Mouse (Mus musculus): ENCODE measurements around the gene Gucy2c.
A peak's percentile ranks its signal among the peaks of the same experiment; 100 is the strongest.

Gucy2c gene

GRCm38 (mm10) chr6:136781377-136781986, at the start of gene Gucy2c:
Gene Gucy2c, minus strand, starts transcription at chr6:136781765.
- no peak for DNase-seq

GRCm38 (mm10) chr6:136828681-136829080, 47.1 kb upstream of the Gucy2c start:
- no peak for DNase-seq

GRCm38 (mm10) chr6:136827881-136828561, 46.5 kb upstream of the Gucy2c start, which contains the start of gene Wbp11:
Gene Wbp11, minus strand, starts transcription at chr6:136828233.
- peak; percentile 98 for DNase-seq

- no peak for DNase-seq
These were observed 45.9 kb upstream of the Gucy2c start, which contains the start of gene BC049715 for GRCm38 (mm10) chr6:136827516-136827880. Gene BC049715, plus strand, starts transcription at chr6:136827626.

GRCm38 (mm10) chr6:136827116-136827515, 45.6 kb upstream of the Gucy2c start:
- DNase-seq: no peak

- no peak for DNase-seq
These were observed 43.4 kb upstream of the Gucy2c start for GRCm38 (mm10) chr6:136824987-136825386.

GRCm38 (mm10) chr6:136821086-136821485, 39.5 kb upstream of the Gucy2c start:
- no peak for DNase-seq

- no peak for DNase-seq
These were observed 38.8 kb upstream of the Gucy2c start for GRCm38 (mm10) chr6:136820381-136820780.

- DNase-seq: peak; percentile 94
These were observed 36.0 kb upstream of the Gucy2c start for GRCm38 (mm10) chr6:136817549-136817948.

- no peak for DNase-seq
These were observed 35.3 kb upstream of the Gucy2c start for GRCm38 (mm10) chr6:136816826-136817225.

GRCm38 (mm10) chr6:136815381-136815780, 33.8 kb upstream of the Gucy2c start:
- no peak for DNase-seq

GRCm38 (mm10) chr6:136813117-136813516, 31.6 kb upstream of the Gucy2c start:
- DNase-seq: no peak

GRCm38 (mm10) chr6:136811196-136811595, 29.6 kb upstream of the Gucy2c start:
- DNase-seq: no peak

GRCm38 (mm10) chr6:136809673-136810072, 28.1 kb upstream of the Gucy2c start:
- DNase-seq: no peak

GRCm38 (mm10) chr6:136809077-136809476, 27.5 kb upstream of the Gucy2c start:
- no peak for DNase-seq

- DNase-seq: no peak
These were observed 27.1 kb upstream of the Gucy2c start for GRCm38 (mm10) chr6:136808631-136809046.

GRCm38 (mm10) chr6:136808014-136808417, 26.5 kb upstream of the Gucy2c start, which contains the start of gene H2afj:
Gene H2afj, plus strand, starts transcription at chr6:136808244.
- DNase-seq: peak; percentile 97

GRCm38 (mm10) chr6:136807395-136808013, 25.9 kb upstream of the Gucy2c start:
- DNase-seq: no peak

GRCm38 (mm10) chr6:136806819-136807218, 25.3 kb upstream of the Gucy2c start:
- DNase-seq: no peak

- DNase-seq: no peak
These were observed 23.8 kb upstream of the Gucy2c start for GRCm38 (mm10) chr6:136805409-136805775.

GRCm38 (mm10) chr6:136804705-136805408, 23.3 kb upstream of the Gucy2c start:
- DNase-seq: no peak

- DNase-seq: peak; percentile 96
These were observed 22.4 kb upstream of the Gucy2c start, which contains the start of gene Hist4h4 for GRCm38 (mm10) chr6:136803739-136804633. Gene Hist4h4, minus strand, starts transcription at chr6:136804415.
